Mouse (Mus musculus) intestine, embryonic 15.5 days (tissue): ENCODE data around the gene Dapk3. TPM values are rescaled to one million over a fixed set of nuclear protein-coding genes. Genes with fewer than 3 reads are reported as not detected.

Experiments
- ATAC-seq: fragments of 200-750 bp; cut with Nextera tagmentation; 2 replicates; pipeline ENCODE4 v1.8.0; 2017; ENCODE audit warnings: moderate TSS enrichment, moderate library complexity
- H3K27ac ChIP-seq: fragments of 300-500 bp; sonication (generic); 2 replicates; pipeline ENCODE4 v1.5.1; 2015; ENCODE audit warnings: mild to moderate bottlenecking, inconsistent platforms
- H3K27me3 ChIP-seq: fragments of 300-500 bp; sonication (generic); replicated peaks from 2 replicates; pipeline ENCODE4 v1.6.1; 2015; ENCODE audit warnings: inconsistent platforms
- H3K36me3 ChIP-seq: fragments of 300-500 bp; sonication (generic); 2 replicates; pipeline ENCODE4 v1.6.1; 2015; ENCODE audit warnings: inconsistent platforms
- H3K4me1 ChIP-seq: fragments of 300-500 bp; sonication (generic); replicated peaks from 2 replicates; pipeline ENCODE4 v1.6.1; 2015; ENCODE audit warnings: inconsistent platforms
- H3K4me2 ChIP-seq: fragments of 300-500 bp; sonication (generic); replicated peaks from 2 replicates; pipeline ENCODE4 v1.6.1; 2015; ENCODE audit warnings: mild to moderate bottlenecking, inconsistent platforms
- H3K4me3 ChIP-seq: fragments of 300-500 bp; sonication (generic); replicated peaks from 2 replicates; pipeline ENCODE4 v1.5.1; 2015; ENCODE audit warnings: inconsistent platforms
- H3K9ac ChIP-seq: fragments of 300-500 bp; sonication (generic); 2 replicates; pipeline ENCODE4 v1.6.1; 2015; ENCODE audit warnings: inconsistent platforms
- H3K9me3 ChIP-seq: fragments of 300-500 bp; sonication (generic); 2 replicates; pipeline ENCODE4 v1.6.1; 2016; ENCODE audit warnings: inconsistent platforms
- WGBS: fragments of 180-500 bp; shearing (Covaris S2); methylation state at CpG from one replicate; pipeline ENCODE4 v1.1.7; 2015; 5-methylcytosine and 5-hydroxymethylcytosine counted together
- polyA plus RNA-seq: library from polyadenylated mRNA; unstranded; fragments of >200 nt; fragmentation: Nextera tagmentation; extraction: Ambion mirVana; gene quantifications from 2 replicates; pipeline ENCODE4 v1.2.1, GENCODE M21; 2015

Gene Dapk3
- polyA plus RNA-seq, 1 experiment from 2014 or later, result 56.6 TPM

- no peak for ATAC-seq
- 89% methylated on average over 16 of the region's 16 CpGs for WGBS
- Histone ChIP-seq H3K9ac (no peak overlapping the region), H3K4me3 (no peak overlapping the region), H3K27ac (no peak overlapping the region), H3K9me3 (no peaks in the 10 kb centered on the region), H3K27me3 (peaks cover 23% of the 10 kb centered on the region), H3K36me3 (no peaks in the 10 kb centered on the region), H3K4me1 (peaks cover 14% of the 10 kb centered on the region; the same call in 1 of the 2 replicates), H3K4me2 (no peak overlapping the region)
These were observed 59.2 kb downstream of the Dapk3 start for GRCm38 (mm10) chr10:81242021-81242420.

Other genes with a start within 250 kb of the Dapk3 start
- 4.5 and 4.7 TPM in 2 replicates for gene Gng7, start 168.1 kb upstream of the Dapk3 start, polyA plus RNA-seq
- gene Diras1, start 157.3 kb upstream of the Dapk3 start, polyA plus RNA-seq, result 0.94 and 1.2 TPM in 2 replicates
- gene Slc39a3, start 145.6 kb upstream of the Dapk3 start, polyA plus RNA-seq, result 15.0 and 18.2 TPM in 2 replicates
- gene Sgta, start 122.8 kb upstream of the Dapk3 start, polyA plus RNA-seq, result 166 and 183 TPM in 2 replicates
- 57.1 and 60.1 TPM in 2 replicates for gene Thop1, start 113.0 kb upstream of the Dapk3 start, polyA plus RNA-seq
- 48.2 and 57.8 TPM in 2 replicates for gene Creb3l3, start 84.1 kb upstream of the Dapk3 start, polyA plus RNA-seq
- gene Map2k2, start 77.1 kb upstream of the Dapk3 start, polyA plus RNA-seq, result 190 and 208 TPM in 2 replicates
- gene Zbtb7a, start 47.8 kb upstream of the Dapk3 start, polyA plus RNA-seq, result 52.5 and 53.0 TPM in 2 replicates
- gene Pias4, start 15.1 kb upstream of the Dapk3 start, polyA plus RNA-seq, result 47.2 and 58.4 TPM in 2 replicates
- gene Eef2, start 6.4 kb upstream of the Dapk3 start, polyA plus RNA-seq, result 515 and 540 TPM in 2 replicates
- gene 4930442H23Rik, start 844 bp downstream of the Dapk3 start, polyA plus RNA-seq, result 0.13 and 0.15 TPM in 2 replicates
- gene Nmrk2, start 19.0 kb downstream of the Dapk3 start, polyA plus RNA-seq, result 0.14 TPM in 1 of 2 replicates, not detected in the other
- gene Atcay, start 47.8 kb downstream of the Dapk3 start, polyA plus RNA-seq, result 1.7 TPM in 2 replicates
- gene Zfr2, start 50.1 kb downstream of the Dapk3 start, polyA plus RNA-seq, result 7.9 and 9.2 TPM in 2 replicates
- gene Matk, start 69.9 kb downstream of the Dapk3 start, polyA plus RNA-seq, result 2.2 and 2.4 TPM in 2 replicates
- gene Mrpl54, start 83.9 kb downstream of the Dapk3 start, polyA plus RNA-seq, result 242 and 245 TPM in 2 replicates
- gene Apba3, start 84.0 kb downstream of the Dapk3 start, polyA plus RNA-seq, result 55.1 and 69.2 TPM in 2 replicates
- gene Tjp3, start 108.6 kb downstream of the Dapk3 start, polyA plus RNA-seq, result 47.0 and 53.3 TPM in 2 replicates
- gene Pip5k1c, start 110.0 kb downstream of the Dapk3 start, polyA plus RNA-seq, result 41.2 and 42.7 TPM in 2 replicates
- gene Cactin, start 138.1 kb downstream of the Dapk3 start, polyA plus RNA-seq, result 38.7 and 39.5 TPM in 2 replicates
- gene Tbxa2r, start 145.7 kb downstream of the Dapk3 start, polyA plus RNA-seq, result 21.3 and 21.7 TPM in 2 replicates
- gene Gipc3, start 160.3 kb downstream of the Dapk3 start, polyA plus RNA-seq, result 0.06 TPM in 1 of 2 replicates, not detected in the other
- gene Hmg20b, start 167.5 kb downstream of the Dapk3 start, polyA plus RNA-seq, result 71.2 and 71.7 TPM in 2 replicates
- gene Mfsd12, start 174.5 kb downstream of the Dapk3 start, polyA plus RNA-seq, result 19.9 and 23.8 TPM in 2 replicates
- gene 4930404N11Rik, start 182.8 kb downstream of the Dapk3 start, polyA plus RNA-seq, result 1.0 and 2.2 TPM in 2 replicates
- 83.2 and 85.7 TPM in 2 replicates for gene Fzr1, start 195.5 kb downstream of the Dapk3 start, polyA plus RNA-seq
- gene Dohh, start 201.4 kb downstream of the Dapk3 start, polyA plus RNA-seq, result 89.2 and 100 TPM in 2 replicates
- gene Gm48551, start 201.5 kb downstream of the Dapk3 start, polyA plus RNA-seq, result 2.8 and 3.6 TPM in 2 replicates
- gene Gm48552, start 206.0 kb downstream of the Dapk3 start, polyA plus RNA-seq, result 1.4 TPM in 1 of 2 replicates, not detected in the other
- gene Smim24, start 210.0 kb downstream of the Dapk3 start, polyA plus RNA-seq, result 235 and 288 TPM in 2 replicates